Mouse (Mus musculus) kidney, adult 8-10 months (tissue): Measurements from ENCODE around the gene Ip6k2.

Experiments used
- DNase-seq, 2 experiments: peaks; one replicate each; pipeline ENCODE4 v3.0.0; 2022

The Ip6k2 gene

DNA sequence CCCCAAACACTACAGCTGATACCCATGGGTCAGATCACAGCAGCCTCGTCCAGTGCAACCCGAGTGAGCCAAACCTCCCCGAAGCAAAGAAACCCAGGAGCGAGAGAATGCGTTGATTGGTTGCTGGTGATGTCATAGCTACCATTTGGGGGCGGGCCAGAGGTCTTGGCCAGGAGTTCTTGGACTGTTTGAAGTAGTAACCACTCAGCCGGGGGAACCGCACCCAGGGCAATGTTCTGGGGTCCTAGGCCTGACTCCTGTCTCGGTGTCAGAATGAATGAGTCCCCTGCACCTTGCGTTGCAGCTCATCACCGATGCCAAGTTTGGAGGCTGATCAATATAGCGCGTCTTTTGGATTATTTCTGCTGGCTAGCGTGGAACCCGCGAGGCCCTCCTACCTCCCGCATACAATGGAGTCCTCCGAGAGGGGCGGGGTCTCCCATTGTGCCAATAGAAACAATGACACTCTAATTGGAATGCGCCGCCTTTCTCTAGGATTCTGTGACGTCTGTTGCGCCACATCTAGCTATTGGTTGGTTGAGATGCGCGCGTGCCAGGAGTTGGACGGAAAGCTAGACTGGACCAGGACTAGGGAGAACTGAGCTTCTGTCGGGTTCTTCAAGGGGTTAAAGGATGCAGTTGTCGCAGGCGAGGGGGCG is 41.3 kb downstream of the Ip6k2 start:
- DNase-seq, result no peak

DNA sequence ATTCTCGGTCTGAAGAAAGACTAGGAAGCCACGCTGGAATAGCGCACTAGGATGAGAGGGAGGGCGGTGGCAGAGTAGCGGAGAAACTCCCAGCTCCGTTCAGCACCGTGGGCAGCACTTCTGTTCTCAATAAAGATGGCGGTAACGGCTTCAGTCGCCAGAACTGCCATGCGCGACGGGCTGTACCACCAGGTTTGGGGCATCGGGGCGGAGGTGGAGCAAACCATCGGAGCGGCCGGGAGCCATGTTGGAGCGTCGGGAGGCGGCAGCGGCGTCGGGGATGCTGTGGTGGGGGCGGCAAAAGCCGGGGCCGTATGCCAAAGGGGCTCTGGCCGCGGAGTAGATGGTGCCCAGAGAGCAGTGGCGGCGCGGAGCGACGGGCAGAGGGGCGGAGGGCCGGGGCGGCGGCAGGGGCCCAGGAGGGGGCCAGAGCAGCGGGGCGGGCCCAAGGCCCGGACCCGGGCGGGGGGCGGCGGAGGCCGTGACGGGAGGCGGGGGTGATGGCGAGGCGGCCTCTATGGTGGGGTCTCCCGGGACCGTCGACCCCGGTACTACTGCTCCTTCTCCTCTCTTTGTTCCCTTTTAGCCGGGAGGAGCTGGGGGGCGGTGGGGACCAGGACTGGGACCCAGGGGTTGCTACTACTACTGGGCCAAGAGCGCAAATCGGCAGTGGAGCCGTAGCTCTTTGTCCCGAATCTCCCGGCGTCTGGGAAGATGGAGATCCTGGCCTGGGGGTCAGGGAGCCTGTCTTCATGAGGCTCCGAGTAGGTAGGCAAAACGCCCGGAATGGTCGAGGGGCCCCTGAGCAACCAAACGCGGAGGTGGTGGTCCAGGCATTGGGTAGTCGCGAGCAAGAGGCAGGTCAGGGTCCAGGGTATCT is 42.5 kb downstream of the Ip6k2 start, which contains the start of gene Celsr3:
Gene Celsr3 (plus strand): TSS at position 501 of the 880 bp plus-strand sequence.
- DNase-seq, result no peak

DNA sequence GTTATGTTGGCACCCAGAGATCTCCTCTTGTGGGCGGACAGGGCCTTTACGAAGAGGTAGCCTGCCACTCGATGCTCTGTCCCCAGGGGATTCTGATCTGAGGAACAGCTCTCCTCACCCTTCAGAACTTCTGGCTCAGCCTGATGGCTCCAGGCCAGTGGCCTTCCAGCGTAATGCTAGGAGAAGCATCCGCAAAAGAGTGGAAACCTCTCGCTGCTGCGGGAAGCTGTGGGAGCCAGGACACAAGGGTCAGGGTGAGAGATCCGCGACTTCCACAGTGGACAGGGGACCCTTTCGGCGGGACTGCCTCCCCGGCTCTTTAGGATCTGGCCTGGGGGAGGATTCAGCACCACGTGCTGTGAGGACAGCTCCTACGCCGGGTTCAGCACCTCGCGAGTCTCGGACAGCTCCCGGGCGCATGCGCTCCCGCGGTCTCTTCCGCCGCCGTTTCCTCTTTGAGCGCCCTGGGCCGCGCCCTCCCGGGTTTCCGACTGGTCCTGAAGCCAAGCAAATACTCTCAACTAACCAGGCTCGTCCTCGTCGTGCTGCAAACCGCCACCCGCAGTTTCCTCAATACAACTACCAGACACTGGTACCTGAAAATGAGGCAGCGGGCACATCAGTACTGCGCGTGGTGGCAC is 43.2 kb downstream of the Ip6k2 start:
- DNase-seq, result peak; percentile 53 to 68

DNA sequence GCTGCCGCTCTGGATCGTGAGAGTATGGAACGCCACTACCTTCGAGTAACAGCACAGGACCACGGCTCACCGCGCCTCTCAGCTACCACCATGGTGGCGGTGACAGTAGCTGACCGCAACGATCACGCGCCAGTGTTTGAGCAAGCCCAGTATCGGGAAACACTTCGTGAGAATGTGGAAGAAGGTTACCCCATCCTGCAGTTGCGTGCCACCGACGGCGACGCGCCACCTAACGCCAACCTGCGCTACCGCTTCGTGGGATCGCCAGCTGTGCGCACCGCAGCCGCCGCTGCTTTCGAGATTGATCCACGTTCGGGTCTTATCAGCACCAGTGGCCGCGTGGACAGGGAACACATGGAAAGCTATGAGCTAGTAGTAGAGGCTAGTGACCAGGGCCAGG is 43.9 kb downstream of the Ip6k2 start:
- no peak for DNase-seq

DNA sequence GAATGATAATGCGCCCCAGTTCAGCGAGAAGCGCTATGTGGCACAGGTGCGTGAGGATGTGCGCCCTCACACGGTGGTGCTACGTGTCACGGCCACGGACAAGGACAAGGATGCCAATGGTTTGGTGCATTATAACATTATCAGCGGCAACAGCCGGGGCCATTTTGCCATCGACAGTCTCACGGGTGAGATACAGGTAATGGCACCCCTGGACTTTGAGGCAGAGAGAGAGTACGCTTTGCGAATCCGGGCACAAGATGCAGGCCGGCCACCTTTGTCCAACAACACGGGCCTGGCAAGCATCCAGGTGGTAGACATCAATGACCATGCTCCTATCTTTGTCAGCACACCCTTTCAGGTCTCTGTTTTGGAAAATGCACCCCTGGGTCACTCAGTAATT is 44.3 kb downstream of the Ip6k2 start:
- DNase-seq, result no peak

DNA sequence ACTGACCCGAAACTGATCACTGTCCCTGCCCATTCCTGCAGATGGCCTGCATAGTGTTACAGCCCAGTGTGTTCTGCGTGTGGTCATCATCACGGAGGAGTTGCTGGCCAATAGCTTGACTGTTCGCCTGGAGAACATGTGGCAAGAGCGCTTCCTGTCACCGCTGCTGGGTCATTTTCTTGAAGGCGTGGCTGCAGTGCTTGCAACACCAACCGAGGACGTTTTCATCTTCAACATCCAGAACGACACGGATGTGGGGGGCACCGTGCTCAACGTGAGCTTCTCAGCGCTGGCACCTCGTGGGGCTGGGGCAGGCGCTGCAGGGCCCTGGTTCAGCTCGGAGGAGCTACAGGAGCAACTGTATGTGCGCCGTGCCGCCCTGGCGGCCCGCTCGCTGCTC is 48.0 kb downstream of the Ip6k2 start:
- DNase-seq, result no peak

DNA sequence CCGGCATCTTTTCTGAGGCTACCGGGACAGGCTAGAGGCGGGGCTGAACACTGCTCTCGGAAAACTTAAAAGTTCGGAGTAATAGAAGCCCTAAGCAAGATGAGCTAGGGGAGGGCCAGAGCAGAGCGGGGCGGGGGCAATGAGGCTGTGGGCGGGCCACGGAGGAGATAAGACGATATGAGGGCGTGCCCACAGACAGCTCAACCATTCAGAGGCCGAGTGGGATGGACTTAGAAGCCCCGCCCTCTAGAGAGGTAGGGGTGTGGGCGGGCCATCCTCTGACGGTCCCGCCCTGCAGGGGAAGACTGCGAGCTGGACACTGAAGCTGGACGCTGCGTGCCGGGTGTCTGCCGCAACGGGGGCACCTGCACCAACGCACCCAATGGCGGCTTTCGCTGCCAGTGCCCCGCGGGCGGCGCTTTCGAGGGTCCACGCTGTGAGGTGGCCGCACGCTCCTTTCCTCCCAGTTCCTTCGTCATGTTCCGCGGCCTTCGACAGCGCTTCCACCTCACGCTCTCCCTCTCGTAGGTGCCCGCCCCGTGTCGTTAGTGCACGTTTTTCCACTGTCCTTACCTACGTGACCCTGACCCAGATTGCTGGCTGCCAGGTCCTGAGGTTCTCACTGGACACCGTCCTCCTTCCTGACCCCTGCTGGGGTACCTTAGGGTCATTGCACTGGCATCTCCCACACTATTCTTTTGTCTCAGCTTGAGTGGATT is 49.0 kb downstream of the Ip6k2 start:
- DNase-seq, result peak; percentile 95

DNA sequence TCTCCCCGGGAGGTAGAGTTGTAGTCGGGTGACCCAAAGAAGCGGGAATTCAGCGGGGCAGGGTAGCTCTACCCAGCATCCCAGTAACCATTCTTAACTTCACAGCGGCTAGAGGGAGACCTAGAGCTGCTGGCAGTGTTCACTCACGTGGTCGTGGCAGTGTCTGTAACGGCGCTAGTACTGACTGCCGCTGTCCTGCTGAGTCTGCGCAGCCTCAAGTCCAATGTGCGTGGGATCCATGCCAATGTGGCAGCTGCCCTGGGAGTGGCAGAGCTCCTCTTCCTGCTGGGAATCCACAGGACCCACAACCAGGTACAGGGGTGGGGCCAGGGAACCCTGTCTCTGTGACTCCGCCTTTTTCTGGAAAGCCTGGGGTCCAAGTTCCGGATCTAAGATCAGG is 59.4 kb downstream of the Ip6k2 start:
- DNase-seq, result peak; percentile 87 to 89

DNA sequence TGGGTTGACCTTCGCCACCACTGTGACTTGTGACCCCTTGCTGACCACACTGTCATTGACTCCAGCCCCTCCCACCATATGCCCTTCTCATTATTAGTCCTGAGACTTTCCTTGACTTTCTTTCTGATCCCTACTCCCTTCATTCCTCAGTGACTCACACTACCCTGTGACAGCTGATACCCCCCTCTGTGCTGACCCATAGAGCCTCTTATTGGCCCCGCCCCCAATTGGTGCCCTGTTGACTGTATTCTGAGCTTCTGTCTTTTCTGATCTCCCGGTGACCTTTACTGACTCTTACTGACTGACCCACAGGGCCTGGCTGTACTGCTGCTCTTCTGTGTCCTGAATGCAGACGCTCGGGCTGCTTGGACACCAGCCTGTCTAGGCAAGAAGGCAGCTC is 61.8 kb downstream of the Ip6k2 start:
- DNase-seq, result no peak

DNA sequence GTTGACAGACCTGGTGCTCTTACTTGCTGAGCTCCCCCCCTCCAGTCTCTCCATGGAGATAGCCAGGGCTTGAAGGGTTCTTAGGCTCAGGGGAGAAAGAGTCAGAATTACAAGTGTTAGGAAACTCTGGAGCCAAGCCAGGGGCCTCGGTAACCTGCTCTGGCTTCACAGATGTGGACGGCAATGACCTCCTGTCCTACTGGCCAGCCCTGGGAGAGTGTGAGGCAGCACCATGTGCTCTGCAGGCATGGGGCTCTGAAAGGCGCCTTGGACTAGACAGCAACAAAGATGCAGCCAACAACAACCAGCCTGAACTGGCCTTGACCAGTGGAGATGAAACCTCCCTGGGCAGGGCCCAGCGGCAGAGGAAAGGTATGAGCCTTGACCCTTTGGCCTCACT is 63.8 kb downstream of the Ip6k2 start:
- DNase-seq, result peak; percentile 27 to 35

DNA sequence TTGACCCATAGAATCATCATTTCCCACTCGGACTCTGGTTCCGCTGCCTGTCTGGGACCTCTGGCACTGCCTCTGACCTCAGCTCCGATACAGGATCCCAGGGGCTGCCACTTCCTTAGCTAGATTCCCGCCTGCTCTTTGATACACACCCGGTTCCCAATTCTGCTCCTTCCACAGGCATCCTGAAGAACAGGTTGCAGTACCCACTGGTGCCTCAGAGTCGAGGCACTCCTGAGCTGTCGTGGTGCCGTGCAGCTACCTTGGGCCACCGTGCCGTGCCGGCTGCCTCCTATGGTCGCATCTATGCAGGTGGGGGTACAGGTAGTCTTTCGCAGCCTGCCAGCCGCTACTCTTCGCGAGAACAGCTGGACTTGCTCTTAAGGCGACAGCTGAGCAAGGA is 64.8 kb downstream of the Ip6k2 start:
- no peak for DNase-seq

DNA sequence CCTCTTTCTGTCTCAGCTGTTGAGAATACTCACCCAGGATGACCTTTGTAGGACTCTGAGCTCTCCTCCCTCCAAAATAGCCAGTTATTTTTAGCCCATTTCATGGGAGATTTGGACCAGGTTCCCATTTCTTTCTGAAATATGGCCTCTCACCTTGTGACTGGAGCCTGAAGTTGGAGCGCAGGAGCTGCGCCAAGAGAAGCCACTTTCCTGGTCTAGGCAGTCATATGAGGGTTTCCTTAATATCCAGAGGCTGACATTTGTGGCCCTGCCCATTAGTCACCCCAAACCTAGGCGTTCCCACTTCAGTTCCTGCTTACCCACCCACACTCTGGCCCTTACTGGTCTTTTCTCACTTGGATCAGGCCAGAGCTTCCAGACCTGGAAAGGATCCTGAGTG is 69.4 kb downstream of the Ip6k2 start, which contains the start of gene Slc26a6:
Gene Slc26a6 (plus strand): TSS at position 308 of the 400 bp plus-strand sequence.
- no peak for DNase-seq

DNA sequence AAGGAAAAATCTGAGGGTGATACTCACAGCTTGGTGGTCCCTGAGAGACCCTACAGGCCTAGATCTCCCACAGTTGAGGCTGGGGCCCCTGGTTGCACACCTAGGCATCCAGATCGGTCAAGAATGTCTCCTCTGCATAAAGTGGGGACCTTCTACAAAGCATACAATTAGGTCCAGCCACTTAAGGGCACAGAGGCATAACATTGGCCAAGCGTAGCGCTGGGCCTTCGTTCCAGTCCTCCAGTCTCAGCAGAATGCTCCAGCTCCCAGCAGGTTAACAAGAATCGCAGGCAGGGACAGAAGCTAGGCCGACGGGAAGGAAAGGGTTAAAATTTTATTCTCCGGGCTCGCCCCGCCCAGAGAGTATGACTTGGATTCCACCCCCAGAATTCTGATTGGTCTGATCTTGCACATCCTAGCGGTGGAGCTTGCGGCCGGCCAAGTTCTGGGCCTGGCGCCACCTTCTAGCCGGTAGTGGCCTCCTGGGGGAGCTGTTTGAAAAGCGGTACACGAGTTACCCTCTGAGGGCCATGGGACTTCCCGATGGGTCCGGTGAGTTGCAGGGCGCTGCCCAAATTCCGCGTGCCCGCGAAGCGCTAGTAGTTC is 70.1 kb downstream of the Ip6k2 start:
- peak; percentile 95 for DNase-seq

DNA sequence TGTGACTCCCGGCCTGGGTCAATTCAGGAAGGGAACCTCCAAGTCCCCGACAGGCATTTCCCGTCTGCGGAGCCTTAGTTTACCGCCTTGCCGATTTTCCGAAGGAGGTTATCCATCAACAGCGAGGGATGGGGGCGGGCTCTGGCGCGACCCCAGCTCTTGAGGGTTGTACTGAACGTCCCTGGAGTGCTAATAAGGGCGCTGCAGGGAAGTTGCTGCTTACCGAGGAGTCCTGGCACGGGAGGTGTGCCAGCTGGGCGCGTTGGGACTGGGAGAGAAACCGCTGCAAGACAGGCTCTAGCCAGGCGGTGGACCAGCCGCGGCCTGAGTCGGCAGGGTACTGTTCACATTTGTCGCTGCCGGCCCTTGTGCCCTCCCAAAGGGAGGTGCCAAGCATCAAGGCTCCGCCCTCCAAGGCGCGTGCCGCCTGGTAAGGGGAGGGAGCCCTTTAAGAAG is 70.7 kb downstream of the Ip6k2 start:
- DNase-seq, result peak; percentile 89

DNA sequence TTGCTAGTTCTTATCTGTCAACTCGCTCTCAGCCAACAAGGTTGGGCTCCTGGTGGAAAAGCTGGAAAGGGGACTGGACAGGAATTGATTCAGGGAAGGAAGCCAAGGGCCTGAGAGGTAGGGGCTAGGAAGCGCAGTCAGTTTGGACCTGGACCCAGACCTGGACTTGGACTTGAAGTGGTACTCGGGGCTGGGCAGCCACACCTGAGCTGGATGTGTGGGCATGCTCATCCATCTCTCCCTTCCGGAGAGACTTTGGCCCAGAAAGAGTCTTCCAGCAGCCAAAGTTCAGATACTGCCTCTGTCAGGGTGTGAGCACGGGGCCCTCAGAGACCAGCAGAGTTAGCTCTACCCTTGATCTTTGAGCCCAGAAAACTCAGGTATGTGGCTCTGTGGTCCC is 71.7 kb downstream of the Ip6k2 start:
- DNase-seq, result peak; percentile 56 to 59
